8 mouse cellular contexts compared by ENCODE assay signal in genomic region chr13:31820587-31821017, GRCm38 (mm10). TPM values are rescaled to one million over a fixed set of nuclear protein-coding genes. Genes with fewer than 3 reads are reported as not detected.
A peak's percentile ranks its signal among the peaks of the same experiment; 100 is the strongest.
DNase-seq lines count a peak whose midpoint lies in the region; ATAC-seq and TF ChIP-seq lines count a peak whose summit lies in the region.

No protein-coding gene starts in this region.

- H3K4me3 ChIP-seq in ES-E14 (ENCODE audit: insufficient read depth in 1 of 2, low read depth in 1 of 2, low read length in 2 of 2, poor library complexity in 1 of 2, severe bottlenecking in 1 of 2): peak overlapping the region; percentile 29 to 53; a peak in 3 of 4 replicates

- intact Hi-C loops in gastrocnemius, postnatal 14 days (cut with DNase I; ENCODE audit: low total_unique reads): no loop called here

- H3K4me1 ChIP-seq in ES-E14 (ENCODE audit: control insufficient read depth in 2 of 2, insufficient read depth in 2 of 2, low read length in 2 of 2, poor library complexity in 1 of 2): peaks cover 2 to 5% of the 10 kb centered on the region in 2 experiments; a peak in 1 of 4 replicates

- no peaks in the 10 kb centered on the region for H3K9me3 ChIP-seq in ES-E14 (ENCODE audit: control insufficient read depth, insufficient read depth, low read depth, low read length)

- H3K36me3 ChIP-seq in ES-E14 (ENCODE audit: control insufficient read depth, insufficient read depth, low read length, poor library complexity, severe bottlenecking): no peaks in the 10 kb centered on the region

- peak; percentile 71 for ATAC-seq in megakaryocyte progenitor cell, adult 5-6 weeks (replicated peaks; ENCODE audit: poor library complexity)

- H3K27ac ChIP-seq in ES-E14 (ENCODE audit: insufficient read depth, low read depth, low read length, poor library complexity, severe bottlenecking): no peak overlapping the region

- in situ Hi-C loops in ES-E14 (cut with MboI; ENCODE audit: low sequenced_read_pairs in 2 of 2, unreplicated experiment in 2 of 2): loop anchor here in 1 of 2 experiments (25.0 kb wide), 1 partner anchor 392 kb away; no protein-coding TSS in a partner anchor

- no peak for DNase-seq in ES-E14 (ENCODE audit: low read depth, low spot score)
- peak; percentile 45 for DNase-seq in adrenal gland, adult 8-10 months
- DNase-seq in gastrocnemius, postnatal 14 days: peak; percentile 47
- peak; percentile 58 for DNase-seq in kidney, adult 18-20 months
- DNase-seq in yolk sac, embryonic 10.5 days (ENCODE audit: low spot score): peak; percentile 55
- no peak for DNase-seq in left cerebral cortex, adult 9 months (ENCODE audit: low spot score in 2 of 2)
- no peak for DNase-seq in layer of hippocampus, postnatal 25 days (ENCODE audit: extremely low spot score in 1 of 2, low spot score in 1 of 2)

- H3K9ac ChIP-seq in ES-E14 (ENCODE audit: insufficient read depth, low read depth, low read length, poor library complexity, severe bottlenecking): no peak overlapping the region; the same call in 1 of the 2 replicates

TF ChIP-seq in ES-E14, 5 proteins besides CTCF, POLR2A, EP300 and RAD21:
- TF ChIP-seq CHD2 (IDR thresholded peaks at IDR 0.05; ENCODE audit: low read depth, low read length): no peak
- no peak for TF ChIP-seq ZC3H11A (IDR thresholded peaks at IDR 0.05; ENCODE audit: borderline replicate concordance, low read depth, low read length)
- no peak for TF ChIP-seq HCFC1 (IDR thresholded peaks at IDR 0.05; ENCODE audit: borderline replicate concordance, insufficient read depth, low read length)
- TF ChIP-seq MAFK (IDR thresholded peaks at IDR 0.05; ENCODE audit: insufficient read depth, low read depth, low read length): no peak
- TF ChIP-seq ZNF384 (IDR thresholded peaks at IDR 0.05; ENCODE audit: low read depth, low read length): no peak

RNA-seq across cellular contexts. Expression of gene Foxc1, which starts 14.2 kb away (rescaled TPM):
- 0.42 and 1.2 TPM in 2 replicates for total RNA-seq in ES-E14 (2012; rRNA removed)
- total RNA-seq in adrenal gland, adult 8-10 months (2022): 1 to 10 TPM; 4.8 to 9.0 (median 7.3) TPM
- total RNA-seq in gastrocnemius, postnatal 14 days (2021): 1 to 10 TPM; 1.3 to 1.4 TPM
- total RNA-seq in megakaryocyte progenitor cell, adult 5-6 weeks (2015): 0.02 TPM in 1 of 2 replicates, not detected in the other
- not detected in 2 replicates for total RNA-seq in megakaryocyte progenitor cell, adult 5-6 weeks (2017)
- total RNA-seq in layer of hippocampus, postnatal 25 days (2021): 1 to 10 TPM; 3.6 to 4.2 TPM

Comparison
In these comparisons a context has a peak if more than half of its experiments do, and no peak if none do; other contexts are left out.
1. DNase-seq: peak in adrenal gland, adult 8-10 months (single experiment), gastrocnemius, postnatal 14 days (single experiment), kidney, adult 18-20 months (single experiment) and yolk sac, embryonic 10.5 days (single experiment); none in ES-E14 (single experiment), left cerebral cortex, adult 9 months (0 of 2) and layer of hippocampus, postnatal 25 days (0 of 2).